Mouse (Mus musculus): ENCODE measurements at regions not wholly inside any gene's neighbourhood (a gene's known extent, or its start where the extent isn't known, plus 50 kb on each side); places are given as distances from the start of the nearest gene placed in this dataset.
A peak's percentile ranks its signal among the peaks of the same experiment; 100 is the strongest.
"Not testable (repeated sequence)": the region's sequence is repeated elsewhere in the genome, so short reads cannot be mapped to it uniquely, and the experiment has no call there.

- peak in 1 of 2 experiments; percentile 7 for DNase-seq (ENCODE audit: low spot score in 2 of 2)
These were observed 54.7 kb upstream of the Usp25 start for GRCm38 (mm10) chr16:76958597-76959392.

GRCm38 (mm10) chr16:76957491-76957890 is 56.0 kb upstream of the Usp25 start:
- no peak for DNase-seq (ENCODE audit: low spot score in 2 of 2)

GRCm38 (mm10) chr16:76957090-76957489 is 56.4 kb upstream of the Usp25 start:
- DNase-seq (ENCODE audit: low spot score in 2 of 2), result no peak

- no peak for DNase-seq (ENCODE audit: low spot score in 2 of 2)
These were observed 62.5 kb upstream of the Usp25 start for GRCm38 (mm10) chr16:76950836-76951486.

GRCm38 (mm10) chr16:76947011-76947410 is 66.5 kb upstream of the Usp25 start:
- DNase-seq (ENCODE audit: low spot score in 2 of 2), result no peak

- no peak for DNase-seq (ENCODE audit: low spot score in 2 of 2)
These were observed 75.4 kb upstream of the Usp25 start for GRCm38 (mm10) chr16:76938128-76938527.

GRCm38 (mm10) chr16:76927901-76928300 is 85.6 kb upstream of the Usp25 start:
- no peak for DNase-seq (ENCODE audit: low spot score in 2 of 2)

- not testable (repeated sequence) for DNase-seq (ENCODE audit: low spot score in 2 of 2)
These were observed 93.4 kb upstream of the Usp25 start for GRCm38 (mm10) chr16:76920137-76920536.

- DNase-seq (ENCODE audit: low spot score in 2 of 2), result no peak
These were observed 94.9 kb upstream of the Usp25 start for GRCm38 (mm10) chr16:76918598-76918997.

- DNase-seq (ENCODE audit: low spot score in 2 of 2), result no peak
These were observed 99.2 kb upstream of the Usp25 start for GRCm38 (mm10) chr16:76914311-76914710.

- peak; percentile 51 to 68 for DNase-seq (ENCODE audit: low spot score in 2 of 2)
These were observed 108.1 kb upstream of the Usp25 start for GRCm38 (mm10) chr16:76905205-76905996.

GRCm38 (mm10) chr16:76899083-76899482 is 114.4 kb upstream of the Usp25 start:
- DNase-seq (ENCODE audit: low spot score in 2 of 2), result no peak

- DNase-seq (ENCODE audit: low spot score in 2 of 2), result no peak
These were observed 117.2 kb upstream of the Usp25 start for GRCm38 (mm10) chr16:76896305-76896704.

GRCm38 (mm10) chr16:76895781-76896180 is 117.7 kb upstream of the Usp25 start:
- DNase-seq (ENCODE audit: low spot score in 2 of 2), result no peak

GRCm38 (mm10) chr16:76878576-76878975 is 134.9 kb upstream of the Usp25 start:
- no peak for DNase-seq (ENCODE audit: low spot score in 2 of 2)

GRCm38 (mm10) chr16:76875397-76876018 is 138.0 kb upstream of the Usp25 start:
- no peak for DNase-seq (ENCODE audit: low spot score in 2 of 2)

GRCm38 (mm10) chr16:76866465-76866802 is 147.1 kb upstream of the Usp25 start:
- no peak for DNase-seq (ENCODE audit: low spot score in 2 of 2)

- peak; percentile 12 to 13 for DNase-seq (ENCODE audit: low spot score in 2 of 2)
These were observed 147.6 kb upstream of the Usp25 start for GRCm38 (mm10) chr16:76865731-76866464.

- no peak for DNase-seq (ENCODE audit: low spot score in 2 of 2)
These were observed 149.1 kb upstream of the Usp25 start for GRCm38 (mm10) chr16:76864392-76864791.

- no peak for DNase-seq (ENCODE audit: low spot score in 2 of 2)
These were observed 157.7 kb upstream of the Usp25 start for GRCm38 (mm10) chr16:76855797-76856196.

GRCm38 (mm10) chr16:76851396-76851795 is 162.1 kb upstream of the Usp25 start:
- no peak for DNase-seq (ENCODE audit: low spot score in 2 of 2)
